Mouse (Mus musculus) gastrocnemius, postnatal 14 days (tissue): ENCODE data around the gene Arhgap40. TPM values are rescaled to one million over a fixed set of nuclear protein-coding genes. Genes with fewer than 3 reads are reported as not detected.
A peak's percentile ranks its signal among the peaks of the same experiment; 100 is the strongest.

Experiments
- DNase-seq: peaks from one replicate; pipeline ENCODE4 v3.0.0; 2021; ENCODE audit warnings: mixed read lengths
- intact Hi-C: fragments of 180-260 bp; cut with DNase I; formaldehyde crosslinking; loops from one replicate; pipeline ENCODE4 v1.15.1; 2025; ENCODE audit warnings: low total_unique reads
- total RNA-seq, 2 experiments: library from RNA; stranded (reverse); gene quantifications; 2 replicates each; pipeline ENCODE4 v1.2.3; 2021

The Arhgap40 gene
- total RNA-seq, 2 experiments from 2014 or later = not detected

DNA sequence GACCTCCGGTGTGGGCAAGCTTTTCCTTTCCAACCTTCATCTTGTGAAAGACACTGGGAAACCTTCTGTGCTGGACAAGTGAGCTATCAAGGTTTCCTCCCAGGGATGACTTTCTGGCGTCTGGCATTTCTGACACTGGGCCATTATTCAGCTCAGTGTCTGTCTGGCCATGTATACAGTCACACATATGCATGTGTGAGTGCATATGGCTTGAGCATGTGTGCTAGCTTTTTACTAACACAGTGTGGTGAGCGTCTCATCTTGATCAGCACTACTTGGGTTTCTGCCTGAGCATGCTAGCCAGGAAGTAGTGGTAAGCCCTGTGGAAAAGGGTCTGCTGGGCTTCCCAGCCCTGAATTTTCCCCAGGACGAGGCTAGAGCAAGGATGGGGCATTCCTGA, 28.7 kb downstream of the Arhgap40 start:
- intact Hi-C loops = no loop called here
- no peak for DNase-seq

DNA sequence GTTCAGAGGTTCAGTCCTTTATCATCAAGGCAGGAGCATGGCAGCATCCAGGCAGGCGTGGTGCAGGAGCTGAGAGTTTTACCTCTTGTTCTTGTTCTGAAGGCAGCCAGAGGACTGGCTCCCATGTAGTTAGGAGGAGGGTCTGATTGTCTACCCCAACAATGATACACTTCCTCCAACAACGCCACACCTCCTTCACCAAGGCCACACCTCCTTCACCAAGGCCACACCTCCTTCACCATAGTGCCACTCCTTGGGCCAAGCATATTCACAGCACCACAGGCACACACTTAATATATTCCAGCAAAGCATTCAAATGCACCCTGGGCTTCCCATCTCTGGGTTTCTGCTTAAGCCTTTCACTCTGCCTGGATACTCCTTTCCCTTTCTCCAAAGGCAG, 32.7 kb downstream of the Arhgap40 start:
- DNase-seq = no peak
- intact Hi-C loops = no loop called here

DNA sequence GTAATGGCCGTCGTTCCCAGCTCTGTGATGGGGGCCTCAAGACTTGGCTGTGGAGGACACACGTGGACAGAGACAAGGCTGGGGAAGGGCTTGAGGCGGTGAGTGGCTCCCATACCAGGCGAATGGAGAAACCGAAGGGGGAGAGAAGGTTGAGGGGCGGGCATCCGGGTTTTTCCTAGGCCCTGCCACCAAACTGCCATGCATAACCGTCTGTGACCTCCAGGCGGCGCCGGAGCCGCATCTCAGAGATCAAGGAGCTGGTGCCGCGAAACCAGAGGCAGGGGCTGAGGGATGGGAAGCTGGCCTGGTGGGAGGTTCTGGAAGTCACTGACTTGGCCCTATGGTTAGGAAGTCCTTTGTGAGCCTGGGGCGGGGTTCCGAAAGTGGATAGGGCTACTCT, 34.2 kb downstream of the Arhgap40 start:
- peak; percentile 67 for DNase-seq
- intact Hi-C loops = loop anchor here (2.0 kb wide), 1 partner anchor 94 kb away; no protein-coding TSS in a partner anchor

DNA sequence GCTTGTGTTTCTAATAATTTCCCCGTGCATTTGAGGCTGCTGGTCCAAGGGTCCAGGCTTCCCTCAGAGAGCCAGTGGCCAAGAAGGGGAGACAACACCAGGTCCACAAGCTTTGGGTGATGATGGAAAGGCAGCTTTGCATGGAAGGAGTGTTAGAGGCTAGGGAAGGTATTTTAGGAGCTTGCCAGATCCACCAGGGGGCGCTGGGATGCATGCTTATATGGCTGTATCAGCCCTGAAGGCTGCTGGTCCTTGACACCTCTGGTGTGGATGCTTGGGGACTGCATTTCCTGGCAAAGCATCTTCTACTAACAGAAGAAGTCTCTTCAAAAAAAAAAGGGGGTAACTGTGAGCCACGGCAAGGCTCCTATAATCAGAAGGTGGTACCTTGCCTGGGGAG, 37.5 kb downstream of the Arhgap40 start:
- peak; percentile 74 for DNase-seq
- intact Hi-C loops = no loop called here

DNA sequence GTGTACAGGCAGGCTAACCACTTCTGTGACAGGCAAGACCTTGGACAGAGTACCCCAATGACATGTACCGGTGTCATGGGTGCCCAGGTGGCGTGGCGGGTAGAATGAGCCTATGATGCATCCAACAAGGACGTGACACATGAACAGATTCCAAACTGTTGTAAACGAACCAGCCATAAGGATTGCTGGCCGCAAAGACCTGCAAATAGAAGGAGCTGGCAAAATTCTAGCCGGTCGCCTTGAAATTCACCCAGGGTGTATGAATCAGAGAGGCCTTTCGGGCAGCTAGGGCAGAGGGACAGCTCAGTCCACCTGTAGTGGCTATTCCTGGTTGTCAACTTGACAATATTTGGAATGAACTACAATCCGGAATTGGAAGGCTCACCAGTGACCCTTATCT, 41.8 kb downstream of the Arhgap40 start:
- intact Hi-C loops = no loop called here
- DNase-seq = no peak

DNA sequence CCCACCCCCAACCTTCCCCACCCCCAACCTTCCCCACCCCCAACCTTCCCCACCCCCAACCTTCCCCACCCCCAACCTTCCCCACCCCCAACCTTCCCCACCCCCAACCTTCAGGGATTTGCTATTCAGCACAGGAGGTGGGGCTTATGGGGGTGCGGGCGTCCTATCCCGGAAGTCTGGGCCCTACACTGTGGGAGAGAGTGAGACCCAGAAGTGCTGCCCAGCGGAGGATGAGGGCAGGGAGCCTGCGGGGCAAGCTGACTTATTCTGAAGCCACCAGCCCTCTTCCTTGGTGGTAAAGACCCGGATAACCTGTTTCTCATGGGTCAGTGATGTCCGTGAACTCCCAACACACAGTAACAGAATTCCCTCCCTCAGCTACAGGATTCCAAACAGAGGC, 42.7 kb downstream of the Arhgap40 start:
- intact Hi-C loops = no loop called here
- DNase-seq = no peak

DNA sequence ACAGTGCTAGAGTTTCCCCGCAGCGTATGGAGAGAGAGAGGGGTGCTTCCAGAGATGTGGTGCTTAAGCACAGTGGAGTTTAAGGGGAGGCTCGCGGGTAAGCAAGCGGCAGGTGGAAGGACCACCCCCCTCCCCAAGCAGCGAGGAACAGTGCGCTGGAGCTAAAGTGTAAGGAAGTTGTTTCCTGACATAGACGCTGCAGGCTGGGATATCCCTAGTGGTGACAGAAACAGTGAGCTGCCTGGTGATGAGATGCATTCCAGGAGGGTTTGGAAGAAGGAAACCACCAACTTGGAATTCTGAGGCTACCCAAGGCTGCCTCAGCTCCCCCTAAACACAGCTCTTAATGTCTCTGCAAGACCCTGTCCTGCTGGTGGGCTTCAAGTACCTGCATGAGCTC, 43.2 kb downstream of the Arhgap40 start:
- intact Hi-C loops = no loop called here
- no peak for DNase-seq

DNA sequence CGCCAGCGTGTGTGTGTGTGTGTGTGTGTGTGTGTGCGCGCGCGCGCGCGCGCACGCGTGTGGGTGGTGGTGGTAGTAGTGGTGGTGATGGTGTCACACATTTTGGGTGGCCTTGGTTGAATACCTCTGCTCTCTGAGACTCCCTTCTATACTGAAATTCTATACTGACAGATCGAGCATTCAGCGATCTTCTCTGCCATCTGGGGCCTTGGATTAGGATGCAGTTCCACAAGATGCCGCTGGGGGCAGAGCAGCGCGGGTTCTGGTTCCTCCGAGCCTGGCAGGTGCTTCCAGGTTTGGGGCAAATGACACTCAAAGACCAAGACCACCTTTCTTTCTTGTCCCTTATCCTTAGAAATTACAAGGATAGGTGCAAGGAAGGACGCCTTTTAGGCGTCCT, 43.6 kb downstream of the Arhgap40 start:
- intact Hi-C loops = no loop called here
- peak; percentile 53 for DNase-seq

DNA sequence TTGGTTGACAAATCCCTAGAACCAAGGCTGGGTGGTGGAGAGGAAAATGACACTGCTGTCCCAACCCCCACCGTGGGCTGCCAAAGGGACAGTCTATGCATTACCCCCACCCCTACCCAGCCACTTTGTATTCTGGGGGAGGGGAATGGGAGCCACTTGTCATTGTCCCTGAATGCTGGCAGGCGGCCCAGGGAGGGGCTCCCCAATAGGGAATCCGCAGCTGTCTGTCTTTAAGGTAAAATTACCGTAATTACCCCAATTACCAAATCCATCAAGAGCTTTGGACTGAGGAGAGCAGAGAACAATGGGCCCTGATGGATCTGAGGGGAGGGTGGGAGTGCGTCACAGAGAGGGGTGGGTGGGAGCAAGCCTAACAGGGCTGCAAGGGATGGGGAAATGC, 44.2 kb downstream of the Arhgap40 start:
- intact Hi-C loops = no loop called here
- DNase-seq = no peak

DNA sequence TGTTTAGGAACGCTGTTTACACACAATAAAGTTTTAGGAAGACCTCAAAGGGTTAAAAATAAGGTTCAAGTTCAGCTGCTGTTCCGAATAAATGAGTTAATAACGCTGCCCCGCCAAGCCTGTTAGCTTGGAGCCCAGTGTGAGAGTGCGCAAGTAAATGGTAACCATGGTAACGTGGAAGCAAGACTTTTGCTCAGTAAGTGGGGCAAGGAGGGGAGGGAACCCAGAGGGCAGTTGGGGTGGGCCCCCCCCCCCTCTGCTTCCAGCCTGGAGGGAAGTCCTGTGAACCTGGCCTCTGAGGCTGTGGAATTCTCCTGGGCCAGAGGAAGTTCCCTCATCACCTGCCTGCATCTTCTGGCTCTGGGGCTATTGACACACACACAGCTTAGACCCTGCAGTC, 47.3 kb downstream of the Arhgap40 start:
- intact Hi-C loops = no loop called here
- no peak for DNase-seq

DNA sequence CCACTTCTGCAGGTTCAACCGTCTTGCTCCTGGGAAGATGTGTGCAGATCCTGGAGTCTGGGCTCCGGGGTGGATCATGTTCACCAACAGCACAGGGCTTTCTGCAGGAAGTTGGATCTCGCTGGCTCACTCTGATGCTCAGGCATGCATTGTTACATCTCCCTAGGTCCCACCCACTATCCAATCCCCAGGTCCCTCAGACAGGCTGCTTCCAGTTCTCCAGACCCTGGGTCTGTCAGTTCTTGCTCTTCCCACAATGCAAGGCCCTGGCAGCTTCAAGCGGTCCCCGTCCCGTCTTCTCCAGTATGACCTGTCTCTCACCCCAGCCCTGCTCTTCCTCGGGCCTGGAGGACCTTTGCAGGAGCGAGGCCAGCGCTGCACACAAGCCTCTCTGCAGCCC, 48.2 kb downstream of the Arhgap40 start:
- intact Hi-C loops = no loop called here
- no peak for DNase-seq

DNA sequence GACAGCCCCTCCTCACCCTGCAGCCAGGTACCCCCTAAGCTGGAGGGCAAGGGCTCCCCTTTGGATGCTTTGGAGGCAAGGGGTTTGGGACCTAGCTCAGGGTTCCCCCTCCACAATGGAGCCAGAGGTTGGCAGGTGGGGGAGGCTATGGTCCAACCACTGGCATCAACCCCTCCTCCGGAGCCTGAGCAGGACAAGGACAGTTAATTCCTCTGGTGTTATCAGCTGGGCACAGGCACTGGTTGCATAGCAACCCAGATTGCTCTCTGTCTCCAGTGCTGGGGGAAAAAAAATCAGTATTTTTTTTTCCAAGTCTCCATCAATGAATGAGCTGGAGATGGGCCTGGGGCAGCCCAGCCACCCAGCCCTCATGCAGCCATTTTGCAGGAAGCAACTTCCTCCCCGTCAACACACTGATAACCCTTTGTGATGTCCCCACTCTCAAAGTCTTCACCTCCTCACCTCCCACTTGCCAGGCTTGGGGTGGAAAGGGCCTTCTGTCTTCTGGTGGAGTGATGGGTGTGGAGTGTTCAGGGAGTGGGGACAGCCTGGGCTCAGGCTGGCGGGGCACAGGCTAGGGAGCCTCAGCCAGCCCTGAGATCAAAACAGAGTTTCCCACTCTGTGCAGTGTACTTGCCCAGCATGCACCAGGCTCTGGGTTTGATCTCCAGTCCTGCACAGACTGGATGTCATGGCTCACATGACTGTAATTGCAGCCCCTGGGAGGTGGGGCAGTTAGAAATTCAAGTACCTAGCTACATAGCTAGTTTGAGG, 49.0 kb downstream of the Arhgap40 start:
- intact Hi-C loops = no loop called here
- no peak for DNase-seq

DNA sequence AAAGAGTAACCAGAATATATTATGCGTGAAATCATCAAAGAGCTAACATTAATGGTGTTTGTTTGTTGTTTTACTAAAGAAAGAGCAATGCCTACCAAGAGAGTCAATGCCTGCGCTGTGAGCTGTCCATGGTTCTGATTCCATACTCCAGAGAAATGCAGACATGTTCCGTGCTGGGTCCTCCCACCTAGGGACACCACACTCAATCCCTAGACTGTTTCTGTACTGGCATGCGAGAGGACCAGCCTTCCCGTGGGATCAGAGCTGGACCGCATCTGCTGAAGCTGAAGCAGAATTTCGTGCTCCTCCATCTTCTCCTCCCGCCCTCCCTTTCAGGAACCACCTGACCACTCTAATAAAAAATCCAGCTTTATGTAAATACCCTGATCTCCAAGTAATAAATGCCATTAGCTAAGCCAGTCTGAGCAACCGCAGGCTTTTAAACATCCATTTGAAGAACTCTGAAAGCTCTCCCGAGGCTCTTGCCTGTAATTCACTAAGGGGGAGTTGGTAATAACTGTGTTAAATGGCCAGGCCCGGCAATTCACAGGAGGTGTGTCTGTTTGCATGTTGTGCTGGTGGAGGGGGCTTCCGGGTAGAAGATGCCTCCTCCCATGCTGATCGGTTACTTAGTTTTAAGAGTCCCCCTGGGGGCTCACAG, 58.0 kb downstream of the Arhgap40 start:
- intact Hi-C loops = no loop called here

DNA sequence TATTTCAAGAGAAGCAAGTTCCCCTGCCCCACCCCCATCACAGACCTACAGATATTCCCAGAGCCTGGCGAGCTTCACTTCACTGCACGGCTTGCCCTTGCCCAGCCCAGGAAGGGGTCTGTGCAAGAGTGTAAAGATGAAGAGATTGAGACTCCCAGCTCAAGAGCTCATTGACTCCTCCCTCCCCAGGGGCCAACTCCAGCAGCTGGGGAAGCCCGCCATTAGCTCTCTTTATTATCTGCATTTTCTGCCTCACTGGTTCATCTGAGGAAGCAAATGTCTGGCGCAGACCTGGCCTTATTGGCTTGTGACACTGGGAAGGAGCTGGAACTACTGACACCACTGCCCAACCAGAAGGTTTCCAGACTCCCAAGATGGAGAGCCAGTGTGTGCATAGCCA, 67.4 kb downstream of the Arhgap40 start:
- DNase-seq = no peak
- intact Hi-C loops = no loop called here

More for the DNA sequence above, 58.0 kb downstream of the Arhgap40 start:
- DNase-seq = peak; percentile 28

DNA sequence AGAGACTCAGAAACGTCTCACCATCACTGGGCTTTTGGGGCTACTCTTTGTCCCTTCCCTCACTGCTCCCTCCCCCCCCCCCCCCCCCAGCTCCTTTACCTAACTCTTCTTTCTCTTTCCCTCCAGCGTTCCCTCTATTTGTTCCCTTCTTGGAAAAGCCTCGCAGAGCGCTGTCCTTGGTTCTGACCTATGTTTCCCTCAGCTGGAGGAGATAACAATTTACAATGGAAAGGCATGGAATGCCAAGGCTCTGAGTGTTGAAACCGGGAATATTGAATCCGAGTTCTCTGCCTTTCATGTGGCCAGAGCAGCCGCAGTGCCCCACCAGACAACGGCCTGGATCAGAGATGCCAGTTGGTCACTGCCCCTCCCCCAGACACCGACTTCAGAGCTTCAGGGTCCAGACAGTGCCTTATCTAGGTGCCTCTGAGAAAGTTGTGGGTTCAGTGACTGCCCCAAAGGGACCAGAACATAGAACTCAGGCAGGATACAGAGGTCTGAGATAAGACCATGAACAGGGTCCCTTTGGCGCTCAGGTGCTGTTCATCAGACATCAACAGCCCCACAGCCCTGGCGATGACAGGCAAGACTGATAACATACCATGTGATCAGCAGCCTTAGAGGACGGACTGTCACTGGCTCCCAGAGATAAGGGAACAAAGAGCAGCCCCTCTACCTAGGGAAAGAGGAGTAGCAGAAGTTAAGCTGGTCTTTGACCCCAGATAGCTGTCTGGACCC, 72.2 kb downstream of the Arhgap40 start:
- intact Hi-C loops = no loop called here
- peak; percentile 10 for DNase-seq

DNA sequence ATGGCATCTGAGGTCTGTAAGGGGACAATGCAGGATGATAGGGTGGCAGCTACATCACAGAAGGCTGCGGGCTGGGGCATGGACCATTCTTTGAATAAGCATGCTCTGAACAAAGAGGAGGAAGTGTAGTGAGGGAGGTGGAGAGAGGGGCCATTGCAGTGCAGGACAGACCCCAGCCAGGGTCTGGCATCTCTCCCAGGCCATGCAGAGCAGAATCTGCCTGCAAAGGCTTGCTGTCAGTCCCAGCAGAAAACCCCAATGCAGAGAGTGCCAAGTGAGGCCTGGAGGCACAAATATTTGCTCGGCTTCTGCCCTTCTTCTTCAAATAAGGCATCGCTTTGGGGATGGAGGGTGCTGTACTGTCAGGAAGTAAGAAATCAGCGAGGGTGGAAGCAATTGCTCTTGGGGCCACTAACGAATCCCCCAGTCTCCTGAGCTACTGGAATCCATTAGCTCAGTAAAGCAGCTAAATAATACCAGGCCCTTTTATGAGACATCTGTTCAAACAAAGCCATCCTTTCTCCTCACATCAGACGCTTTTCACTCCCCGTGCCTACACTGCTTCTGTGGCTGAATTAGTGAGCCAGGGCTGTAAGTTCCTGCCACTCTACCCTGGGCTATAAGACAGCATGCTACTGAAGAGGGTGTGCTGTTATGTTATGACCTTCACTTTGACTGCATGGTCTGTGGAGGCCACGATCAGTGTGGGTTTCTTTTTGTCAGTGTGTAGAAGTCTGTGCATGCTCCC, 76.1 kb downstream of the Arhgap40 start:
- intact Hi-C loops = no loop called here
- no peak for DNase-seq

DNA sequence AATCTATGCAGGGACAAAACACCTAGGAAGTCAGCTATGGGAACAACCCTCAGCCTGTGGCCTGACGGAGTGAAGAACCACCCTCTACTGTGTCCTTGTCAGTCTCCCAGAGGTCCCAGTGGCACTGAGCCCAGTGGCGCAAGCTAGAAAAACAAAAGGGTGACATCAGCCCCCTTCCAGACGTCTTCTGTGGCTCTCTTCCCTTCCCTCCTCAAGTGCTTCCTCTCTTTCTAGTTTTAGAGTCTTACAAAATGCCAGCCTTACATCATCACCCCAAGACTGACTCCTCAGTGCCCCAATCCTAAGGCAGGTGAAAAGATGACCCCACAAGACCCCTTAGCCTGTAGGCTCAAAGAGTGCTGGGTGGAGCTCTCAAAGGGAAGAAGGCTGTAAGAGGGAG, 77.9 kb downstream of the Arhgap40 start:
- no peak for DNase-seq
- intact Hi-C loops = no loop called here

DNA sequence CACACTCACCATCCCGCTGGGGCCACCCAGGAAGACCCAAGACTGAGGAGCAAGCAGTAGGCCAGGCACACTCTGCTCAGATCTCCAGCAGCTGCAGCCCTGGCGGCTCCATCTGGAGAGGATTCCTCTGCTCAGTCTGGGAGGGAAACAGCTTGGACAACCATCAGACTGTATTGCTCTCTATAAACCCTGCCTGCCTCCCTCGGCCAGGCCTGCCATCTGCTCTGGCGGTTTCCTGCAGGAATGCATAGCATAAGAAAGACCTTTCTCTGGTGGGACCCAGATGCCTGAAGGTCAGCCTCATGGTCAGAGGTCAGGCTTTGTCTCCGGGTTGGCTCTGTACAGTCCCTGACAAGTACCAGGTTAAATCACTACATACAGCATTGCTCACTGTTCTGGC, 78.7 kb downstream of the Arhgap40 start:
- intact Hi-C loops = no loop called here
- no peak for DNase-seq

DNA sequence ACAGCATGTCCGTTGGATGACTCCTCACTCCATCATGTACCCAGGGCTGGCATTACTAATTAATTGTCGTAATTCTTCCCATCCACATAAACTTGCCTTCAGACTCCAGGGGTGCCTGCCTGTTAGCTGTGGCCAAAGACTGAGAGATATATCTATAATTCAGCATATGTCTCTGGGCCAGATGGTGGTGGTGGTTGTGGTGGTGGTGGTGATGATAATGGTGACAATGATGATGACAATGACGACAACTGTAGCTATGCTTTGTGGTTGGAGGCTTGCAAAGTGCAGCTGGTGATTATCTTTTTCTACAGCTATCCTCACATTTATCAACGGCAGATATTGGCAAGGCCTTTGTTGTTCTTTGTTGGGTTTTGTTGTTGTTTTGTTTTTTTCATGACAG, 80.8 kb downstream of the Arhgap40 start:
- no peak for DNase-seq
- intact Hi-C loops = no loop called here

DNA sequence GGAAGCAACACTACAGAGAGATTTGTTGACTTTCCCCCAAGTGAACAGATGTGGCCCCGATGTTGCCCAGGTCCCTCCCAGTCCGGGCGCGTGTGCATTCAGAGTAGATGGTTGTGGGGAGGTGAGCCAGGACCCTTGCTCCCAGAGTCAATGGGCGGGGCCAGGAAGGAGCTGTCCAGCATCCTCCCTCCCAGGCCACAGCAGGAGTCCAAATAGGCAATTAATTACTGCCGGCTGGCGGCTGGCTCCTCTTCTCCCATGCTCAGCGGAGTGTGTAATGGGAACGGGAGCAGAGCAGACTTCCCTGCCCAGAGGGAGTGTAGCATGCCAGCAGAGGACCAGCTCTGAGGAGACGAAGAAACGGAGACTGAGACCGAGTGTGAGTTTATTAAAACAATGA, 82.5 kb downstream of the Arhgap40 start:
- DNase-seq = peak; percentile 26

More for the DNA sequence above, 82.5 kb downstream of the Arhgap40 start:
- intact Hi-C loops = no loop called here
